In the genomic region with DNA sequence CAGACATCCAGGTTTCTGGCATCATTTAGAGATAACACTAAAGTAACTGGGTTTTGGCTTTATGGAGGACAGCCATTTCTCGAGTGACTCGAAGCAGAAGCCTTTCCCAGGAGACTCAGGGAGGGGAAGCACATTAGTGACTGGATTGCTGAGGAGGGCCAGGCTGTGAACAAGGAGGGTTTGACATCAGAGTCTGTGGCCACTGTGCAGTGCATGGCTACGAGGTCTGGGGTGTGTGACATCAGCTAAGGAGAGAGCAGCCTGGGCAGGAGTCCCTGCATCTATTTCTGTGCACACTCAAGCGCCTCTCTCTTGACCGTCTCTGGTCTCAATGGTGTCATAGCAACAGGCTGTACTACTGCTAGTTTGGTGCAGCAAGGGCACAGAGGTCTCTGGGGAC, we compare ENCODE assay signal across 8 mouse cellular contexts.
DNase-seq lines count a peak whose midpoint lies in the region; ATAC-seq and TF ChIP-seq lines count a peak whose summit lies in the region.
"Had no signal": no experiment of that assay in that cellular context is flagged by ENCODE, and none has a peak within 500 bp of the region (broad histone marks: within the 10 kb centered on the region; RNA-seq: fewer than 3 reads in every experiment).

No protein-coding gene starts in this region.

- peaks cover 3% of the 10 kb centered on the region; the same call in 1 of the 2 replicates for H3K9me3 ChIP-seq in heart, embryonic 11.5 days (replicated peaks; ENCODE audit: control insufficient read depth, low read length)
- peaks cover 10% of the 10 kb centered on the region; the same call in 1 of the 2 replicates for H3K9me3 ChIP-seq in limb, embryonic 13.5 days

- no peak for ATAC-seq in heart, embryonic 11.5 days (replicated peaks; ENCODE audit: insufficient number of reproducible peaks, low FRiP score, low TSS enrichment)
- no peak for ATAC-seq in limb, embryonic 13.5 days (ENCODE audit: low FRiP score, low read depth)
- ATAC-seq in cerebellum, adult (ENCODE audit: insufficient number of reproducible peaks, low FRiP score, low TSS enrichment): no peak
- ATAC-seq: Patski had no signal

- intact Hi-C loops in left cerebral cortex, postnatal 4 days (cut with DNase I): no loop called here

- H3K4me1 ChIP-seq in spleen, adult 2 months (ENCODE audit: control insufficient read depth, insufficient read depth, insufficient read length): peaks cover 4% of the 10 kb centered on the region; the same call in 1 of the 2 replicates
- H3K4me1 ChIP-seq in heart, embryonic 11.5 days (ENCODE audit: control insufficient read depth, insufficient read depth, low read length): peaks cover 40% of the 10 kb centered on the region
- peaks cover 24% of the 10 kb centered on the region for H3K4me1 ChIP-seq in limb, embryonic 13.5 days

- 0 out of 2 replicates have a peak overlapping the region, but pooled peaks have one; percentile 17 for H3K27ac ChIP-seq in spleen, adult 2 months (ENCODE audit: insufficient read depth, low read length)
- H3K27ac ChIP-seq in heart, embryonic 11.5 days (ENCODE audit: low read depth, low read length): peak overlapping the region; percentile 87
- H3K27ac ChIP-seq in limb, embryonic 13.5 days: peak overlapping the region; percentile 39; the same call in 1 of the 2 replicates

- H3K36me3 ChIP-seq in spleen, adult 2 months (ENCODE audit: control insufficient read depth, insufficient read depth, low read length): no peaks in the 10 kb centered on the region
- peaks cover 6% of the 10 kb centered on the region for H3K36me3 ChIP-seq in heart, embryonic 11.5 days (ENCODE audit: control insufficient read depth, insufficient read depth, low read length)
- H3K36me3 ChIP-seq in limb, embryonic 13.5 days: peaks cover 41% of the 10 kb centered on the region

- no peak for TF ChIP-seq CTCF in spleen, adult 2 months (IDR thresholded peaks at IDR 0.05; ENCODE audit: extremely low read depth, insufficient read depth, insufficient read length, insufficient replicate concordance)

- no peak overlapping the region for H3K9ac ChIP-seq in heart, embryonic 11.5 days (ENCODE audit: low read depth, low read length)
- H3K9ac ChIP-seq in limb, embryonic 13.5 days: peak overlapping the region; percentile 35; the same call in 1 of the 2 replicates

- DNase-seq in spleen, adult 2 months (ENCODE audit: low read depth in 1 of 2, low spot score in 2 of 2): no peak
- DNase-seq in spleen, postnatal 10 days (ENCODE audit: low spot score in 2 of 2): no peak
- DNase-seq in left cerebral cortex, postnatal 4 days: no peak
- DNase-seq in urinary bladder, postnatal 14 days (ENCODE audit: low spot score): no peak

- no peaks in the 10 kb centered on the region for H3K27me3 ChIP-seq in spleen, adult 2 months (ENCODE audit: control insufficient read depth, insufficient read depth, low read length)
- peaks cover under 1% of the 10 kb centered on the region; the same call in 1 of the 2 replicates for H3K27me3 ChIP-seq in heart, embryonic 11.5 days (ENCODE audit: control insufficient read depth, insufficient read depth, low read length)
- no peaks in the 10 kb centered on the region for H3K27me3 ChIP-seq in limb, embryonic 13.5 days
- H3K27me3 ChIP-seq: Patski had no signal

- WGBS in spleen, adult 2 months: 70% methylated on average over 5 of the region's 5 CpGs
- WGBS in heart, embryonic 11.5 days (ENCODE audit: insufficient replicate concordance): 8% methylated on average over 5 of the region's 5 CpGs
- WGBS in limb, embryonic 13.5 days: 33% methylated on average over 5 of the region's 5 CpGs

- H3K4me3 ChIP-seq in spleen, adult 2 months (ENCODE audit: extremely low read depth, insufficient read depth, insufficient read length): no peak overlapping the region
- no peak overlapping the region for H3K4me3 ChIP-seq in heart, embryonic 11.5 days (ENCODE audit: low read depth, low read length)
- H3K4me3 ChIP-seq in limb, embryonic 13.5 days: no peak overlapping the region

- peak overlapping the region; percentile 12 for H3K4me2 ChIP-seq in heart, embryonic 11.5 days
- no peak overlapping the region for H3K4me2 ChIP-seq in limb, embryonic 13.5 days (replicated peaks)

- TF ChIP-seq POLR2A in spleen, adult 2 months (IDR thresholded peaks at IDR 0.05; ENCODE audit: low read depth, low read length): no peak

Comparison
In these comparisons a context has a peak if more than half of its experiments do, and no peak if none do; other contexts are left out.
1. H3K27ac ChIP-seq: peak in every context shown above with its lines; median percentile 87 in heart, embryonic 11.5 days; 39 in limb, embryonic 13.5 days; 17 in spleen, adult 2 months.